Mouse (Mus musculus) myocyte (in vitro differentiated cells): ENCODE data around the gene Gm45062. TPM values are rescaled to one million over a fixed set of nuclear protein-coding genes. Genes with fewer than 3 reads are reported as not detected.

Experiments used
- H3K27me3 ChIP-seq: one replicate; pipeline ENCODE4 v1.6.1; 2011; ENCODE audit not compliant: control insufficient read depth, insufficient read depth, insufficient read length
- H3K36me3 ChIP-seq: one replicate; pipeline ENCODE4 v1.6.1; 2011; ENCODE audit not compliant: control insufficient read depth, insufficient read depth
- H3K4me2 ChIP-seq: one replicate; pipeline ENCODE4 v1.6.1; 2011; ENCODE audit warnings: low read depth, control low read depth
- H3K4me3 ChIP-seq: one replicate; pipeline ENCODE4 v1.5.1; 2011; ENCODE audit warnings: mild to moderate bottlenecking, control low read depth, moderate library complexity
- H3K79me2 ChIP-seq: one replicate; pipeline ENCODE4 v1.6.1; 2011; ENCODE audit not compliant: control insufficient read depth, insufficient read depth
- H3ac ChIP-seq: one replicate; pipeline ENCODE4 v1.6.1; 2011; ENCODE audit not compliant: control insufficient read depth, insufficient read length
- CEBPB ChIP-seq: IDR thresholded peaks from 2 replicates; pipeline ENCODE4 v1.6.1; 2011; ENCODE audit warnings: mild to moderate bottlenecking, moderate library complexity; ENCODE audit not compliant: poor library complexity, insufficient read depth, severe bottlenecking
- E2F4 ChIP-seq: IDR thresholded peaks from one replicate; pipeline ENCODE4 v1.6.1; 2011; ENCODE audit warnings: mild to moderate bottlenecking, control low read depth, moderate library complexity; ENCODE audit not compliant: insufficient read depth
- MAX ChIP-seq: IDR thresholded peaks from one replicate; pipeline ENCODE4 v1.6.1; 2011; ENCODE audit warnings: low read depth, mild to moderate bottlenecking, control low read depth
- MYOD1 ChIP-seq, 3 experiments: IDR thresholded peaks; one replicate each; pipeline ENCODE4 v1.6.1; 2011; ENCODE audit warnings: control low read depth in 2 of 3, low read depth in 2 of 3, mild to moderate bottlenecking in 2 of 3, moderate library complexity in 1 of 3; ENCODE audit not compliant: insufficient read length in 2 of 3, control insufficient read depth in 1 of 3
- MYOG ChIP-seq, 3 experiments: IDR thresholded peaks; one replicate each; pipeline ENCODE4 v1.6.1; 2011; ENCODE audit warnings: control low read depth in 2 of 3, low read depth in 2 of 3, mild to moderate bottlenecking in 2 of 3; ENCODE audit not compliant: insufficient read length in 2 of 3, control insufficient read depth in 1 of 3, insufficient read depth in 1 of 3
- POLR2A ChIP-seq: IDR thresholded peaks from one replicate; pipeline ENCODE4 v1.6.1; 2011; ENCODE audit warnings: low read depth, mild to moderate bottlenecking, control low read depth, moderate library complexity; ENCODE audit not compliant: insufficient read length
- POLR2AphosphoS2 ChIP-seq: IDR thresholded peaks from one replicate; pipeline ENCODE4 v1.6.1; 2011; ENCODE audit warnings: low read depth, control low read depth; ENCODE audit not compliant: insufficient read length
- REST ChIP-seq: IDR thresholded peaks from one replicate; pipeline ENCODE4 v1.6.1; 2011; ENCODE audit warnings: mild to moderate bottlenecking, control low read depth, moderate library complexity; ENCODE audit not compliant: insufficient read depth, insufficient read length
- SRF ChIP-seq: IDR thresholded peaks from one replicate; pipeline ENCODE4 v1.6.1; 2011; ENCODE audit warnings: low read depth; ENCODE audit not compliant: control insufficient read depth, insufficient read length
- TCF12 ChIP-seq: IDR thresholded peaks from one replicate; pipeline ENCODE4 v1.6.1; 2011; ENCODE audit warnings: mild to moderate bottlenecking, control low read depth; ENCODE audit not compliant: poor library complexity, insufficient read depth, severe bottlenecking
- TCF3 ChIP-seq: IDR thresholded peaks from one replicate; pipeline ENCODE4 v1.6.1; 2011; ENCODE audit warnings: low read depth, control low read depth; ENCODE audit not compliant: insufficient read length
- USF1 ChIP-seq: IDR thresholded peaks from one replicate; pipeline ENCODE4 v1.6.1; 2011; ENCODE audit warnings: low read depth, mild to moderate bottlenecking, control low read depth, moderate library complexity
- polyA plus RNA-seq: library from polyadenylated mRNA; unstranded; fragments of >200 nt; fragmentation: generic; extraction: Trizol; gene quantifications from one replicate; pipeline ENCODE4 v1.2.1, GENCODE M21; 2012; ENCODE audit warnings: missing spikeins

The Gm45062 gene
- polyA plus RNA-seq, 1 experiment: 0.71 TPM

DNA sequence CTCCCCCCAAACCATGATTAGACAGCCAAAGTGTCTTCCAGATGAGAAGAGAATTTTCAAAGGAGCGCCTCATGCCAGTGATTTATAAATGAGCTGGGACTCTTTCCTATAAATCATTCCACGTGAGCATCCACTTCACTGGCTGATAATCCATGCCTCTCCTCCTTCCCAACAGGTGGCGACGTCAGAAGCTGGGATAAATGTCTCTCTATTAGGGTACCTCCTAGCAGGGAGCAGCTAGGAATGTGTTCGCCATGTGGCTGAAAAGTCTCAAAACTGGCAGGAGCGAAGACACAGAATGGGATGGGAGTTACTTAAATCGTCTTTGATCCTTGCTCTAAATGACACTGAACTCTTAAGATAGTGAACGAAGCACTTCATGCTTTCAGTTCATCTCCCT lies 372.1 kb downstream of the Gm45062 start:
- H3K36me3 ChIP-seq: no peaks in the 10 kb centered on the region
- H3K79me2 ChIP-seq: no peaks in the 10 kb centered on the region
- no peak overlapping the region for H3ac ChIP-seq
- H3K4me3 ChIP-seq: no peak overlapping the region
- TF ChIP-seq TCF3 (no peak), MYOG (IDR thresholded peaks at IDR 0.05; ENCODE audit: control insufficient read depth in 1 of 3, insufficient read depth in 1 of 3, insufficient read length in 2 of 3, low read depth in 2 of 3) (no peak), E2F4 (no peak), POLR2AphosphoS2 (no peak), USF1 (no peak), TCF12 (no peak), MYOD1 (IDR thresholded peaks at IDR 0.05; ENCODE audit: control insufficient read depth in 1 of 3, insufficient read length in 2 of 3, low read depth in 2 of 3) (no peak), POLR2A (no peak), REST (no peak), MAX (no peak), SRF (no peak)
- no peaks in the 10 kb centered on the region for H3K27me3 ChIP-seq
- H3K4me2 ChIP-seq: no peak overlapping the region

GRCm38 (mm10) chr6:8631986-8632632 lies 372.9 kb downstream of the Gm45062 start:
- H3K4me2 ChIP-seq: no peak overlapping the region
- H3K4me3 ChIP-seq: no peak overlapping the region
- H3ac ChIP-seq: no peak overlapping the region
- TF ChIP-seq MYOD1 (IDR thresholded peaks at IDR 0.05; ENCODE audit: control insufficient read depth in 1 of 3, insufficient read length in 2 of 3, low read depth in 2 of 3): no peak
- TF ChIP-seq SRF: no peak
- H3K36me3 ChIP-seq: no peaks in the 10 kb centered on the region
- no peaks in the 10 kb centered on the region for H3K27me3 ChIP-seq
- no peaks in the 10 kb centered on the region for H3K79me2 ChIP-seq

DNA sequence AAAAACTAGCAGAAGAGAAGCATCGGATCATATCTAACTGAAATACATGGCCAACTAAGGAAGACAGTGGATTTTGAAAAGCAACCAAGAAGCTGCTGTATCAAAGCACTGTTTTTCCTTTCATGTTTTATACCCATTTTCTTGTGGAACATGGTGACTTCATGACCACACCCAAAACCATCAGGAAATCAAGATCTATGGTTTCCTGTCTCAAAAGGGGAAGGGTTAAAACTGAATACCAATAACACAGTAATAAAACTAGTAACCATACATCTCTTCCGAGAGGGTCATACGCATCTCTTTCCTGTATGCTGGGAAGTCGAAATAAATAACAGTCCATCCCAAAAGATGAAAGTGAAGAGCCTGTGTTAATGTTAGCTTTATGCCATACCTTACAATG lies 373.5 kb downstream of the Gm45062 start:
- Histone ChIP-seq H3K79me2 (no peaks in the 10 kb centered on the region), H3K4me2 (no peak overlapping the region), H3ac (no peak overlapping the region), H3K27me3 (no peaks in the 10 kb centered on the region), H3K4me3 (no peak overlapping the region), H3K36me3 (no peaks in the 10 kb centered on the region)
- TF ChIP-seq TCF3: no peak
- no peak for TF ChIP-seq E2F4
- TF ChIP-seq TCF12: no peak

- Histone ChIP-seq H3K4me2 (no peak overlapping the region), H3ac (no peak overlapping the region), H3K4me3 (no peak overlapping the region), H3K36me3 (no peaks in the 10 kb centered on the region), H3K27me3 (no peaks in the 10 kb centered on the region), H3K79me2 (no peaks in the 10 kb centered on the region)
- TF ChIP-seq CEBPB (no peak), USF1 (no peak), TCF12 (no peak), POLR2AphosphoS2 (no peak), POLR2A (no peak), MYOD1 (IDR thresholded peaks at IDR 0.05; ENCODE audit: control insufficient read depth in 1 of 3, insufficient read length in 2 of 3, low read depth in 2 of 3) (no peak), TCF3 (no peak), SRF (no peak), REST (no peak), E2F4 (no peak), MAX (no peak), MYOG (IDR thresholded peaks at IDR 0.05; ENCODE audit: control insufficient read depth in 1 of 3, insufficient read depth in 1 of 3, insufficient read length in 2 of 3, low read depth in 2 of 3) (no peak)
Measured at GRCm38 (mm10) chr6:8638122-8638521, 378.9 kb downstream of the Gm45062 start.

DNA sequence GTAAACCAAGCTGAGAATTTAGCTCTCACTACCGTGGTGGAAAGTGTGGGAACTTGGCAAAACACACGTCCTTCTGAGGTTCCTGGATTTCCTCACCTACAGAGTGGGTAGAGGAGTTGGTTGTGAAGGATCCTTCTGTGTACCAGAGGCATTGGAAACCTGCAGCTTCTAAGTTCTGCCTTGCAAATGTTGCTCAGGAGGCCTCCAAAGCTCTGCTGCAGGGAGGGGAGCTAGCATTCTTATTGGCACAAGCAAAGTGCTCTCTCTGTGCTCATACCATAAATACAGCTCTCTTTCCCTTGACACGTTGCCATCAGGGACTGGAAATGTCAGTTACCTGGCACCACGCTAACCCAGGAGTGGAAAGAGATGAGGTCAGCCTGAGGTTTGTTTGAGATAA lies 379.6 kb downstream of the Gm45062 start:
- no peaks in the 10 kb centered on the region for H3K36me3 ChIP-seq
- no peak overlapping the region for H3K4me2 ChIP-seq
- no peaks in the 10 kb centered on the region for H3K27me3 ChIP-seq
- no peak overlapping the region for H3ac ChIP-seq
- no peak for TF ChIP-seq MYOD1 (IDR thresholded peaks at IDR 0.05; ENCODE audit: control insufficient read depth in 1 of 3, insufficient read length in 2 of 3, low read depth in 2 of 3)
- TF ChIP-seq POLR2AphosphoS2: no peak
- TF ChIP-seq USF1: no peak
- H3K4me3 ChIP-seq: no peak overlapping the region
- H3K79me2 ChIP-seq: no peaks in the 10 kb centered on the region
